Mouse (Mus musculus): ENCODE measurements around the gene Ywhag. TPM values are rescaled to one million over a fixed set of nuclear protein-coding genes. Genes with fewer than 3 reads are reported as not detected.

Gene Ywhag
- total and polyA plus RNA-seq, 2 experiments = 23.0 to 42.4 TPM

DNA sequence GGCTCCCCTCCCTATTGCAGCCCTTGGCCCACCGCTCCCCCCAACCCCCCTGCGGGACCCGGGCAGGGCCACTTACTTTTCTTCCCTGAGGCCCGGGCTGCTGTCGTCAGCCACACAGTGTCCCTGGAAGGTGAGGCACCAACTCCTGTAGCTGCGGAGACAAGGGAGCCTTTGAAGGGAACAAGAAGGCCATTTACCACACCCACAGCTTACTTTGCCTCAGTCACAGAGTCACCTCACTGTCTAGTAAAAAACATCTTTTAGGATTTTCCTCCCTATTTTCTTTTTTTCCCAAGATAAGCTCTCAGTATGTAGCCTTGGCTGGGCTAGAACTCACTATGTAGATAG is 28.8 kb upstream of the Ywhag start:
- DNase-seq (ENCODE audit: extremely low read depth, low read depth, low spot score) = no peak
- Histone ChIP-seq H3K36me3 (ENCODE audit: control insufficient read depth, insufficient read depth, low read length) (no peaks in the 10 kb centered on the region), H3K4me3 (ENCODE audit: insufficient read depth, low read depth, low read length) (peak overlapping the region; percentile 57), H3K4me1 (ENCODE audit: control insufficient read depth, insufficient read depth, low read length) (peaks cover 9% of the 10 kb centered on the region), H3K79me2 (ENCODE audit: control insufficient read depth, insufficient read depth, low read length) (no peaks in the 10 kb centered on the region), H3K27me3 (ENCODE audit: control insufficient read depth, insufficient read depth, low read length) (no peaks in the 10 kb centered on the region), H3K9ac (ENCODE audit: low read depth, low read length) (peak overlapping the region; percentile 73), H3K27ac (replicated peaks; ENCODE audit: insufficient read depth, low read depth, low read length) (peak overlapping the region; percentile 72)
- no peak for TF ChIP-seq POLR2A (IDR thresholded peaks at IDR 0.05; ENCODE audit: extremely low read depth, insufficient read depth, low read length)
- no peak for TF ChIP-seq CTCF (IDR thresholded peaks at IDR 0.05; ENCODE audit: low read depth, low read length)
- 10% methylated on average over 6 of the region's 6 CpGs for WGBS

GRCm38 (mm10) chr5:135962492-135963279 is 28.3 kb upstream of the Ywhag start:
- DNase-seq (ENCODE audit: extremely low read depth, low read depth, low spot score) = peak; percentile 99
- H3K4me1 ChIP-seq (ENCODE audit: control insufficient read depth, insufficient read depth, low read length) = peaks cover 12% of the 10 kb centered on the region
- H3K4me3 ChIP-seq (ENCODE audit: insufficient read depth, low read depth, low read length) = peak overlapping the region; percentile 57
- H3K27ac ChIP-seq (replicated peaks; ENCODE audit: insufficient read depth, low read depth, low read length) = peak overlapping the region; percentile 72
- under 1% methylated on average over 63 of the region's 64 CpGs for WGBS
- no peaks in the 10 kb centered on the region for H3K27me3 ChIP-seq (ENCODE audit: control insufficient read depth, insufficient read depth, low read length)
- no peaks in the 10 kb centered on the region for H3K79me2 ChIP-seq (ENCODE audit: control insufficient read depth, insufficient read depth, low read length)
- TF ChIP-seq POLR2A (IDR thresholded peaks at IDR 0.05; ENCODE audit: extremely low read depth, insufficient read depth, low read length) (peak; percentile 97), CTCF (IDR thresholded peaks at IDR 0.05; ENCODE audit: low read depth, low read length) (peak; percentile 29)
- H3K36me3 ChIP-seq (ENCODE audit: control insufficient read depth, insufficient read depth, low read length) = no peaks in the 10 kb centered on the region
- peak overlapping the region; percentile 73 for H3K9ac ChIP-seq (ENCODE audit: low read depth, low read length)

DNA sequence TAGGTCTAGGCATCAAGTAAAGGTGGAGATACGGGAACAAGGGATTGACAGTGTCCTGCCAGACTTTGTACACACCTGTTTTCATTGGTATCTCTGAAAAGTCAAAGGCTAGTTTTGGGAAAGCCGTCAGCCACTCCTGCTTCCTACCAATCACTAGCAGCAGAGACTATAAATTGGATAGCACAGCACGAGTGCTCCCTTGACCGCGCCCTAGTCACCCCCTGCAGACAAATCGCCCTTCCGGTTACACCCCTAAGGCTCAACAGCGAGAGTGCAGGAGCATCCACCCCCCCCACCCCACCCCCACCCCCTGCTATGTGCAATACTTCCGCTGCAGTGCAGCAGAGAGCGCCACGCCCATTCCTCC is 27.7 kb upstream of the Ywhag start:
- no peaks in the 10 kb centered on the region for H3K79me2 ChIP-seq (ENCODE audit: control insufficient read depth, insufficient read depth, low read length)
- 1% methylated on average over 11 of the region's 11 CpGs for WGBS
- peak overlapping the region; percentile 34 for H3K4me3 ChIP-seq (ENCODE audit: insufficient read depth, low read depth, low read length)
- peak overlapping the region; percentile 67 for H3K27ac ChIP-seq (replicated peaks; ENCODE audit: insufficient read depth, low read depth, low read length)
- H3K36me3 ChIP-seq (ENCODE audit: control insufficient read depth, insufficient read depth, low read length) = no peaks in the 10 kb centered on the region
- no peaks in the 10 kb centered on the region for H3K27me3 ChIP-seq (ENCODE audit: control insufficient read depth, insufficient read depth, low read length)
- TF ChIP-seq POLR2A (IDR thresholded peaks at IDR 0.05; ENCODE audit: extremely low read depth, insufficient read depth, low read length) (0 out of 2 replicates have a peak, but pooled peaks have one; percentile 17), CTCF (IDR thresholded peaks at IDR 0.05; ENCODE audit: low read depth, low read length) (no peak)
- no peak for DNase-seq (ENCODE audit: extremely low read depth, low read depth, low spot score)
- peak overlapping the region; percentile 54 for H3K9ac ChIP-seq (ENCODE audit: low read depth, low read length)
- peaks cover 12% of the 10 kb centered on the region for H3K4me1 ChIP-seq (ENCODE audit: control insufficient read depth, insufficient read depth, low read length)

DNA sequence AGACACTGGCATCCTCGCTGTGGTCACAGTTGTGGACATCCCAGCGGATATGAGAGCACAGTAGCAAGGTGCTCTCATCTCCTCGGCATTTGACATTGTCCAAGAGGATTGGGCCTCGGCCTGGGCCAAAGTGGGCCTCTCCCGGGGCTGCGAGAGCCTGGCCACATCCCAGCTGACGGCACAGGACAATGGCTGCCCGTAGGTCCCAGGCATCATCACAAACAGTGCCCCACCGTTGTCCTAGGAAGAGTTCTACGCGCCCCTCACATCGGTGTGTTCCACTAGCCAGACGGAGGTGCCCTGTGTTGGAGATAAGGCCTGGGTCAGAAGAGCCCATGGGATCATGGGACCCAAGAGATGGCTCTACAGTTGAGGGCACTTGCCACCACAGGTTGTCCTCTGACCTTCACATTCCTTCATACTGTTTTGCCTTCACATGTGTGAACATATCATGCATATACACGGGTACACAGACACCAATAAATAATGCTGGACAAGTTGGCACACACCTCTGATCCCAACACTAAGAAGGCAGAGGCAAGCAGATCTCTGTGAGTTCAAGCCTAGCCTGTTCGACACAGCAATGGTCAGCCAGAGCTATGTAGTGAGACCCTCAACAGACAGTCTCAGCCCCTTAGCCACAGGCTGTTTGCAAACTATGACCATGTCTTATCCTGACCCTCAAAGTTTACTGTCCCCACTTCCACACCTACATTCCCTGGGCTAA is 26.7 kb upstream of the Ywhag start:
- no peak for DNase-seq (ENCODE audit: extremely low read depth, low read depth, low spot score)
- H3K4me1 ChIP-seq (ENCODE audit: control insufficient read depth, insufficient read depth, low read length) = peaks cover 12% of the 10 kb centered on the region
- H3K79me2 ChIP-seq (ENCODE audit: control insufficient read depth, insufficient read depth, low read length) = no peaks in the 10 kb centered on the region
- no peaks in the 10 kb centered on the region for H3K36me3 ChIP-seq (ENCODE audit: control insufficient read depth, insufficient read depth, low read length)
- H3K27me3 ChIP-seq (ENCODE audit: control insufficient read depth, insufficient read depth, low read length) = no peaks in the 10 kb centered on the region
- no peak overlapping the region for H3K4me3 ChIP-seq (ENCODE audit: insufficient read depth, low read depth, low read length)
- H3K9ac ChIP-seq (ENCODE audit: low read depth, low read length) = no peak overlapping the region
- TF ChIP-seq POLR2A (IDR thresholded peaks at IDR 0.05; ENCODE audit: extremely low read depth, insufficient read depth, low read length) (no peak), CTCF (IDR thresholded peaks at IDR 0.05; ENCODE audit: low read depth, low read length) (no peak)
- 0 out of 2 replicates have a peak overlapping the region, but pooled peaks have one; percentile 4 for H3K27ac ChIP-seq (replicated peaks; ENCODE audit: insufficient read depth, low read depth, low read length)
- WGBS = 98% methylated on average over 15 of the region's 15 CpGs

- Histone ChIP-seq H3K9ac (ENCODE audit: low read depth, low read length) (no peak overlapping the region), H3K79me2 (ENCODE audit: control insufficient read depth, insufficient read depth, low read length) (no peaks in the 10 kb centered on the region), H3K36me3 (ENCODE audit: control insufficient read depth, insufficient read depth, low read length) (no peaks in the 10 kb centered on the region), H3K27me3 (ENCODE audit: control insufficient read depth, insufficient read depth, low read length) (no peaks in the 10 kb centered on the region), H3K4me3 (ENCODE audit: insufficient read depth, low read depth, low read length) (no peak overlapping the region), H3K27ac (replicated peaks; ENCODE audit: insufficient read depth, low read depth, low read length) (no peak overlapping the region), H3K4me1 (ENCODE audit: control insufficient read depth, insufficient read depth, low read length) (peaks cover 12% of the 10 kb centered on the region)
- TF ChIP-seq CTCF (IDR thresholded peaks at IDR 0.05; ENCODE audit: low read depth, low read length) = no peak
- TF ChIP-seq POLR2A (IDR thresholded peaks at IDR 0.05; ENCODE audit: extremely low read depth, insufficient read depth, low read length) = no peak
- DNase-seq (ENCODE audit: extremely low read depth, low read depth, low spot score) = no peak
- WGBS = 94% methylated on average over 7 of the region's 7 CpGs
Measured at GRCm38 (mm10) chr5:135959911-135960310, 25.5 kb upstream of the Ywhag start.

Measured in liver, adult 2 months (tissue).